Mouse (Mus musculus) CH12.LX (cell line): ENCODE data around the gene Picalm.

Source experiments
- BHLHE40 ChIP-seq: IDR thresholded peaks from 2 replicates; pipeline ENCODE4 v1.6.1; 2011; ENCODE audit warnings: mild to moderate bottlenecking, low read depth, low read length, improper control_type of control experiment
- CHD2 ChIP-seq: IDR thresholded peaks from 2 replicates; pipeline ENCODE4 v1.6.1; 2011; ENCODE audit warnings: low read length, improper control_type of control experiment
- CTCF ChIP-seq, 2 experiments: IDR thresholded peaks in 1 of 2; conservative IDR thresholded peaks in 1 of 2; 2 replicates each; pipeline ENCODE4 v1.5.1; 2011 to 2012; ENCODE audit warnings: low read depth in 2 of 2, low read length in 2 of 2, improper control_type of control experiment in 1 of 2, inconsistent platforms in 1 of 2, mild to moderate bottlenecking in 1 of 2, moderate library complexity in 1 of 2
- EP300 ChIP-seq: IDR thresholded peaks from 2 replicates; pipeline ENCODE4 v1.6.1; 2011; ENCODE audit warnings: low read length, improper control_type of control experiment
- GABPA ChIP-seq: IDR thresholded peaks from 2 replicates; pipeline ENCODE4 v1.6.1; 2012; ENCODE audit warnings: low read depth, low read length, improper control_type of control experiment, inconsistent platforms; ENCODE audit not compliant: insufficient replicate concordance
- KAT2A ChIP-seq: IDR thresholded peaks from 2 replicates; pipeline ENCODE4 v1.6.1; 2012; ENCODE audit warnings: low read length, improper control_type of control experiment, inconsistent platforms; ENCODE audit not compliant: insufficient replicate concordance
- MYC ChIP-seq: IDR thresholded peaks from 2 replicates; pipeline ENCODE4 v1.6.1; 2011; ENCODE audit warnings: low read depth, mild to moderate bottlenecking, improper control_type of control experiment, low read length
- POLR2A ChIP-seq: IDR thresholded peaks from 2 replicates; pipeline ENCODE4 v1.6.1; 2011; ENCODE audit warnings: low read depth, mild to moderate bottlenecking, improper control_type of control experiment, low read length
- POLR2AphosphoS2 ChIP-seq: IDR thresholded peaks from 2 replicates; pipeline ENCODE4 v1.6.1; 2011; ENCODE audit warnings: low read depth, low read length, improper control_type of control experiment
- TBP ChIP-seq: conservative IDR thresholded peaks from 2 replicates; pipeline ENCODE4 v1.6.1; 2011; ENCODE audit warnings: low read depth, low read length, improper control_type of control experiment
- TCF12 ChIP-seq: IDR thresholded peaks from 2 replicates; pipeline ENCODE4 v1.6.1; 2014; ENCODE audit warnings: low read depth, mild to moderate bottlenecking, inconsistent platforms, low read length, improper control_type of control experiment
- ZNF384 ChIP-seq: IDR thresholded peaks from 2 replicates; pipeline ENCODE4 v1.6.1; 2012; ENCODE audit warnings: low read depth, low read length, improper control_type of control experiment, inconsistent platforms

DNA sequence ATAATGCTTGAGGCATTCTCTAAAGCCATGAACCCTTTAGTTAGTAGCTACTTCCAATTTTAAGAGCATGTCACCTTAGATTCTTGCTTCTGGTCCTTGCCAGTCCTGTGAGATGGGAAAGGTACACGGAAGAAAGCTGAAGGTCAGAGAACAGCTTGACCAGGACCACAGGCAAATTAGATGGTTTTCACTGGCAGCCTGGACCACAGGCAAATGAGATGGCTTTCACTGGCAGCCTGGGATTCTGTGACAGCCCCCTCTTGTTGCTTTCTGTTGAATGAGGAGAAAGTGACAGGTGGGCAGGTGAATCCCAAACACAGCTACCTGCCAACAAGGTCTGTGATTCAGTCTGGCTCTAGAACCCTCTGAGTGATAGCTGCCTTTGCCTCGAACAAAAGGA, 33.4 kb upstream of the Picalm start:
- no peak for TF ChIP-seq CTCF (conservative IDR thresholded peaks at IDR 0.05 in 1 of 2, IDR thresholded peaks at IDR 0.05 in 1 of 2; ENCODE audit: low read depth in 2 of 2, low read length in 2 of 2)
- TF ChIP-seq TCF12: peak; percentile 69
- TF ChIP-seq POLR2A: no peak
- no peak for TF ChIP-seq MYC
- TF ChIP-seq EP300: peak; percentile 59
- TF ChIP-seq TBP: no peak
- peak; percentile 60 for TF ChIP-seq BHLHE40
- no peak for TF ChIP-seq ZNF384
- no peak for TF ChIP-seq CHD2
- TF ChIP-seq POLR2AphosphoS2: no peak
- TF ChIP-seq GABPA: no peak
- TF ChIP-seq KAT2A: no peak
